Mouse (Mus musculus) liver, adult 2 months (tissue): Measurements from ENCODE around the gene Stat4. TPM values are rescaled to one million over a fixed set of nuclear protein-coding genes. Genes with fewer than 3 reads are reported as not detected.

Experiments
- DNase-seq: peaks from one replicate; pipeline ENCODE4 v3.0.0-alpha.2; 2011; ENCODE audit warnings: low read depth, low spot score; ENCODE audit errors: extremely low read depth
- H3K27ac ChIP-seq: fragments of 200-500 bp; replicated peaks from 2 replicates; pipeline ENCODE4 v1.5.1; 2012; ENCODE audit warnings: low read depth, mild to moderate bottlenecking, control low read depth, inconsistent platforms, low read length; ENCODE audit not compliant: insufficient read depth
- H3K27me3 ChIP-seq: fragments of 200-500 bp; 2 replicates; pipeline ENCODE4 v1.6.1; 2012; ENCODE audit warnings: mild to moderate bottlenecking, moderate library complexity, low read length, inconsistent platforms; ENCODE audit not compliant: control insufficient read depth, insufficient read depth
- H3K36me3 ChIP-seq: fragments of 200-500 bp; 2 replicates; pipeline ENCODE4 v1.6.1; 2012; ENCODE audit warnings: low read length, inconsistent platforms; ENCODE audit not compliant: control insufficient read depth, insufficient read depth
- H3K4me1 ChIP-seq: fragments of 200-500 bp; 2 replicates; pipeline ENCODE4 v1.6.1; 2011; ENCODE audit warnings: low read length; ENCODE audit not compliant: control insufficient read depth, insufficient read depth
- H3K4me3 ChIP-seq: fragments of 200-500 bp; 2 replicates; pipeline ENCODE4 v1.5.1; 2011; ENCODE audit warnings: low read depth, mild to moderate bottlenecking, control low read depth, low read length, moderate library complexity; ENCODE audit not compliant: insufficient read depth
- H3K79me2 ChIP-seq: fragments of 200-500 bp; 2 replicates; pipeline ENCODE4 v1.6.1; 2012; ENCODE audit warnings: inconsistent platforms, mild to moderate bottlenecking, low read length, moderate library complexity; ENCODE audit not compliant: control insufficient read depth, insufficient read depth
- H3K9ac ChIP-seq: fragments of 200-500 bp; 2 replicates; pipeline ENCODE4 v1.6.1; 2012; ENCODE audit warnings: low read depth, mild to moderate bottlenecking, control low read depth, inconsistent platforms, low read length
- CTCF ChIP-seq: fragments of 200-500 bp; IDR thresholded peaks from 2 replicates; pipeline ENCODE4 v1.5.1; 2011; ENCODE audit warnings: low read depth, low read length, control low read depth
- POLR2A ChIP-seq: fragments of 200-500 bp; IDR thresholded peaks from 2 replicates; pipeline ENCODE4 v1.6.1; 2011; ENCODE audit warnings: low read length, control low read depth; ENCODE audit not compliant: insufficient read depth; ENCODE audit errors: extremely low read depth
- WGBS: fragments of 180-500 bp; shearing (Covaris S2); methylation state at CpG from one replicate; pipeline ENCODE4 v1.1.7; 2018; 5-methylcytosine and 5-hydroxymethylcytosine counted together
- polyA plus RNA-seq: library from polyadenylated mRNA; depleted of rRNA; stranded (reverse); fragments of >200 nt; gene quantifications from 2 replicates; pipeline ENCODE4 v1.2.3, GENCODE M21; 2012
- total RNA-seq: library from RNA; depleted of rRNA; stranded (reverse); fragments of >200 nt; gene quantifications from 2 replicates; pipeline ENCODE4 v1.2.3, GENCODE M21; 2014

Gene Stat4
- total and polyA plus RNA-seq, 2 experiments = 0.02 to 0.46 TPM

DNA sequence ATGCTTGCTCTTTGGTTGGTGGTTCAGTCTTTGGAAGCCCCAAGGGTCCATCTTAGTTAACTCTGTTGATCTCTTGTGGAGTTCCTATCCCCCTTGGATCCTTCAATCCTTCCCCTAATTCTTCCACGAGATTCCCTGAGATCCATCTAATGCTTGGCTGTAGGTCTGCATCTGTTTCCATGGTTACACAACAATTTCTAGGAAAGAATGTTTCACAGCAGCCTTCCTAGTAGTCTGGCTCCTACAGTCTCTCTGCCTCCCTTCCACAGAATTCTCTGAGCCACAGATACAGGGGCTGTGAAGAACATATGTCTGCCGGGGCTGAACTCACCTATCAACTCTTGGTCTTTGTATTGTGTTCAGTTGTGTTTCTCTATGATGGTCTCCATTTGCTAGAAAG lies 61.8 kb downstream of the Stat4 start:
- Histone ChIP-seq H3K36me3 (no peaks in the 10 kb centered on the region), H3K79me2 (no peaks in the 10 kb centered on the region), H3K4me3 (no peak overlapping the region), H3K27ac (no peak overlapping the region), H3K9ac (no peak overlapping the region), H3K27me3 (no peaks in the 10 kb centered on the region), H3K4me1 (no peaks in the 10 kb centered on the region)
- 72% methylated on average over 2 of the region's 2 CpGs for WGBS
- TF ChIP-seq CTCF (no peak), POLR2A (no peak)
- no peak for DNase-seq

DNA sequence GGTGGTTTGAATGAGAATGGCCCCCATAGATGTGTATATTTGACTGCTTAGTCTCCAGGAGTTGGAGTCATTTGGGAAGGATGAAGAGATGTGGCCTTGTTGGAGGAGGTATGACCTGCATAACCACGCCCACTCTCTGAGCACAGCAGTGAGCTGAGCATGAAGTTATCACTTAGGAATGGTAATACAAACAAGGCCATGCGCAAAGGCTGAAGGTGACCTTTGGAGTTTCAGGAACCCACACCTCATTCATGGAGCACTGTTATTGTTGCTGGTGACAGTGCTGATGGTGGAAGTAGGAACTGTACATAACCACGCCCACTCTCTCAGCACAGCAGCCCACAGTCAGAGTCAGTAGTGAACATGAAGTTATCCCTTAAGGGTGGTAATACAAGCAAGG lies 62.9 kb downstream of the Stat4 start:
- no peak overlapping the region for H3K4me3 ChIP-seq
- H3K27me3 ChIP-seq = no peaks in the 10 kb centered on the region
- 90% methylated on average over 3 of the region's 3 CpGs for WGBS
- no peak for DNase-seq
- H3K27ac ChIP-seq = no peak overlapping the region
- H3K36me3 ChIP-seq = no peaks in the 10 kb centered on the region
- H3K79me2 ChIP-seq = no peaks in the 10 kb centered on the region
- no peaks in the 10 kb centered on the region for H3K4me1 ChIP-seq
- H3K9ac ChIP-seq = no peak overlapping the region
- TF ChIP-seq POLR2A (no peak), CTCF (no peak)

DNA sequence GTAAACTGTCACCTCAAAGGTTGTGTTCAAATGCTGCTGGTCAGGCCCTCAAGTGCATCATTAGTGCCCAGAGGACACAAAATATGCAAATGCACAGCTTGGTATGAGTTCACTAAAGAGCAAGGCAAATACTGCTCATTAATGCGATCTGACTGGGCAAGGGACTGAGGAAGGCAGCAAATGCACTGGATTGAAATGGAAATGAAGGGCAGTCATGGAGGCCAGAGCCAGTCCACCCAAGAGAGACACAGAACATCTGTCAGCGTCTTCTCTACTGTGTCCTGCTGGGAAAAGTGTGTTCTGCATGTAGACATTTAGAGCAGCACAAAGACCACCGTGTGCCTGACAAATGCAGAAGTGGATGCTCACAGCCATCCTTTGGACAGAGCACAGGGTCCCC lies 64.6 kb downstream of the Stat4 start:
- no peak overlapping the region for H3K4me3 ChIP-seq
- 86% methylated on average over 3 of the region's 3 CpGs for WGBS
- H3K79me2 ChIP-seq = no peaks in the 10 kb centered on the region
- H3K27ac ChIP-seq = no peak overlapping the region
- no peaks in the 10 kb centered on the region for H3K4me1 ChIP-seq
- TF ChIP-seq CTCF (no peak), POLR2A (no peak)
- no peaks in the 10 kb centered on the region for H3K27me3 ChIP-seq
- no peak for DNase-seq
- no peak overlapping the region for H3K9ac ChIP-seq
- no peaks in the 10 kb centered on the region for H3K36me3 ChIP-seq

DNA sequence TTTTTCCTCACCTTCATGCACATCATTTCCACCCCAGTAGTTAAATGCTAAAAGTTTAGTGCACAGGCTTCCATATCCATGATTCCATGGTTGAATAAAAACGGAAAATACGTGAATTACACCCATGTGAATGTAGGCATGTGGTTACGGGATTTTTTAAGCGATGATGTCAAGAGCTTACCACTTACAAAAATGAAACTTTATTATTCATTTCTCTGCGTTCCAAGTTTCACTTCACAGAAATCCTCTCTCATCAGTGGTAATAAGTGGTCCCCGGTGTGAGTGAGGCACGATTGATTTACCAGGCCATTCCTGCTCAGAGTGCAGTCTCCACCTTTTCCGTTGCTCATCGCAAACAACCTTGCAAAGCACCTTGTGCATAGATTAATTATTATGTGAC lies 66.0 kb downstream of the Stat4 start:
- TF ChIP-seq CTCF (no peak), POLR2A (no peak)
- H3K9ac ChIP-seq = no peak overlapping the region
- H3K4me1 ChIP-seq = no peaks in the 10 kb centered on the region
- H3K4me3 ChIP-seq = no peak overlapping the region
- no peaks in the 10 kb centered on the region for H3K27me3 ChIP-seq
- WGBS = 90% methylated on average over 9 of the region's 9 CpGs
- no peak overlapping the region for H3K27ac ChIP-seq
- no peaks in the 10 kb centered on the region for H3K36me3 ChIP-seq
- no peak for DNase-seq
- H3K79me2 ChIP-seq = no peaks in the 10 kb centered on the region

DNA sequence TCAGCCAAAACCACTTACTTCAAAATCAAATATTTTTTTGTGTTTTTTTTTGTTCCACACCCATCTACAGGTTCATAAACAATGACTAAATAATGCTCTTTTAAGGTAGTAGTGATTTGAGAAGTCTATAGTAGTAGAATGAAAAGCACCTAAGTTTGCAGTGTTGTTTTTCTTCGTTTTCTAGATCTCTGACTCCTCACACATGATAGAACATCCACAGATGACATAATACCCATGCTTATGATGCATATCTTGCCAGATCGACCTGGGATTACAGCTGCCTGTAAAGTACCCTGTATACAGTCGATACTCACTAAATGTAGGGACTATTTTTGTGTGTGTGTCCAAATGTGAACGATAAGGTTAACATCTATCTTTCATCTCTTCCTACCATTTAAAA lies 69.0 kb downstream of the Stat4 start:
- no peak for DNase-seq
- H3K27me3 ChIP-seq = no peaks in the 10 kb centered on the region
- WGBS = 76% methylated on average over 4 of the region's 4 CpGs
- H3K27ac ChIP-seq = no peak overlapping the region
- no peaks in the 10 kb centered on the region for H3K36me3 ChIP-seq
- H3K4me1 ChIP-seq = no peaks in the 10 kb centered on the region
- H3K4me3 ChIP-seq = no peak overlapping the region
- TF ChIP-seq CTCF (no peak), POLR2A (no peak)
- H3K79me2 ChIP-seq = no peaks in the 10 kb centered on the region
- no peak overlapping the region for H3K9ac ChIP-seq

DNA sequence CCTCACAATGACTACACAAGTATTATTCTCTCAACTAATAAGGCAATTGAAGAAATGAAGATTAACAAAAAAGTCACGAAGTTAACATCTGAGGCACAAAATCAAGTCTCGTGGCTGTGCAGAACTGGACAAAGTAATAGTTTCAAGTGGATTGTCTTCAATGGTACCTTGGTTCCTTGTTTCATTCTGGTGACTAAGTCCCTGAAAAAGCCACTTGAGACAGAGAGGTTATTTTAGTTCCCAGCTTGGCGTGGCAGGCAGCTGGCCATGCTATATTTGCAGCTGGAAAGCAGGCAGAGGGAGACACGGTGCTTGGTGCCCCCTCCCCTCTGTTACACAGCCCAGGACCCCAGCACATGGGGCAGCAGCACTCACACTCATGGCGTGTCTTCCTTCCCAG lies 70.2 kb downstream of the Stat4 start:
- 80% methylated on average over 5 of the region's 5 CpGs for WGBS

More for the DNA sequence above, 70.2 kb downstream of the Stat4 start:
- Histone ChIP-seq H3K4me3 (no peak overlapping the region), H3K27me3 (no peaks in the 10 kb centered on the region), H3K27ac (no peak overlapping the region), H3K79me2 (no peaks in the 10 kb centered on the region), H3K9ac (no peak overlapping the region), H3K4me1 (no peaks in the 10 kb centered on the region), H3K36me3 (no peaks in the 10 kb centered on the region)
- DNase-seq = no peak
- TF ChIP-seq CTCF = no peak
